Mouse (Mus musculus): ENCODE results near the gene Med12l. TPM values are rescaled to one million over a fixed set of nuclear protein-coding genes. Genes with fewer than 3 reads are reported as not detected.

Gene Med12l
- total RNA-seq, 4 experiments from 2014 or later, result 46.1 to 52.7 (median 49.1) TPM

- DNase-seq (ENCODE audit: low spot score in 2 of 2), result no peak
Measured at GRCm38 (mm10) chr3:59182129-59182528, 176.5 kb downstream of the Med12l start.

- no peak for DNase-seq (ENCODE audit: low spot score in 2 of 2)
Measured at GRCm38 (mm10) chr3:59185662-59186061, 180.0 kb downstream of the Med12l start.

- no peak for DNase-seq (ENCODE audit: low spot score in 2 of 2)
Measured at GRCm38 (mm10) chr3:59187336-59187735, 181.7 kb downstream of the Med12l start.

- DNase-seq (ENCODE audit: low spot score in 2 of 2), result no peak
Measured at GRCm38 (mm10) chr3:59191674-59192073, 186.0 kb downstream of the Med12l start.

DNA sequence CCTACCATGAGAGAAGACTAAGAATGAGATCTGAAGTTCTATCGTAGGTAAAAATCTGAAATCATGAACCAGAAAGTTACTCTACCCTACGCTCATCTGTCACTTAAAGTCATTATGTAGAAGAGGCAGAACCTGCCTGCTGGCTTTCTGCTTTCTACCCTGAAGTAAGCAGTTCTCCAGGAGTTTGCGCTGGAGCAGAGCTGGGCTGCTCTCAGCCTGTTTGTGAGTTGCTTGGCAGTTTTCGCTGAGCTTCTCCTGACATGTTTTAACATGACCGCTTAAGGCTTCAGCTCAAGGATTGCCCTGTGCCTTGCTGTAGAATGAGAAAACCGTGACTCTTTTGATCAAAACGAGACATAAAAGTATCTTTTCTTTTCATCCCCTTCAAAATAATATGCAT is 188.5 kb downstream of the Med12l start:
- no peak for DNase-seq (ENCODE audit: low spot score in 2 of 2)

DNA sequence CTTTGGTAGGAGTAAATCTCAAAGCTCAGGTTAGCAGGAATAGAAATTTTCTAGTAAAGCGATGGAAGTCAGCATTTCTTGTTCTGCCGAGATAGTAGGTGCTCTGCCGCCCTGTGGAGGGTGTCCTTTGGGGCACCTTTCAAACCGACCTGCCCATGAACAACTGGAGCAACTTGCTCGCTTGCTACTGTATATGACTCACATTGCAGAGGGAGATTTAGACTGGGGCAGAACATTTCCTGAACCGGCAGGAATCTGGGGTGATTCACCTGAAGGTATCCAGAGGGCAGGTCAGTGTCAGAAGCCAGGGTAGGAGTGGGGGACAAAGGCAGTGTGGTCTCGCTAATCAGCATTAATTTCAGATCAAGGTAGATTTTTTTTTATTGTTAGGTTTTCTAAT is 189.3 kb downstream of the Med12l start, which contains the start of gene Gpr87:
Gene Gpr87 (minus strand): TSS at position 167 of the 400 bp plus-strand sequence.
- no peak for DNase-seq (ENCODE audit: low spot score in 2 of 2)

- no peak for DNase-seq (ENCODE audit: low spot score in 2 of 2)
Measured at GRCm38 (mm10) chr3:59197329-59197948, 191.8 kb downstream of the Med12l start.

DNA sequence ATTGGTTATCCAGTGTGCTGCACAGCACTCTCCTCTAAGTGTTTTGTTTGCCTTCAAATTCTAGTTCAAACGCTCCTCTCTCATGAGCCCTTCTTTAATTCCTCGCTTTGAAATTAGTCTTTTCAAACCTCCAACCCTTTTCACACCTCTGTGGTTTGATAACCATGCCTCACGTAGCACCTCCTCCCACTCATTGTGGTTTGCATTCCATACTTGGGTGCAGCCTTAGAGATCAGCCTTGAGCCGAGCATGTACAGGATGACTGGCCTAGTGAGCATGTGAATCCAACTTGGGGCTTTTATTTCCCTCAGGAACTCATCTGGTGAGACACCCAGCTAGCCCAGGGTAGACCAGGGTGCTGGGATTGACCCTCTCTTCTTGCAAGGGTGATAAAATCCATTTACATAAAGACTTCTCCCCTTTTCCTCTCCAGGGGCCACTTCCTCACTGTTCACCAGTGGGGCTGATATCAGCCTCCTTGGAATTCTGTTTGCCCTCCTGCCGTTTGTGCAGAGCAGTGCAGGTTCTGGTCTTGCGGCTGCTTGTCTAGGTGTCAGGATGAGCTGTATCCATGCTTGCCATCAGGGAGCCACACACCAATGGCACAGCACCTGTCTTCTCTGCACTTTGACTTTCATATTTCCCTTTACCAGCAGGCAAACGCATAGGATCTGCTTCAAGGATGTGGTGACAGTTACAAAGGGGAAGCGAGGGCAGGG is 198.3 kb downstream of the Med12l start:
- DNase-seq (ENCODE audit: low spot score in 2 of 2), result no peak

DNA sequence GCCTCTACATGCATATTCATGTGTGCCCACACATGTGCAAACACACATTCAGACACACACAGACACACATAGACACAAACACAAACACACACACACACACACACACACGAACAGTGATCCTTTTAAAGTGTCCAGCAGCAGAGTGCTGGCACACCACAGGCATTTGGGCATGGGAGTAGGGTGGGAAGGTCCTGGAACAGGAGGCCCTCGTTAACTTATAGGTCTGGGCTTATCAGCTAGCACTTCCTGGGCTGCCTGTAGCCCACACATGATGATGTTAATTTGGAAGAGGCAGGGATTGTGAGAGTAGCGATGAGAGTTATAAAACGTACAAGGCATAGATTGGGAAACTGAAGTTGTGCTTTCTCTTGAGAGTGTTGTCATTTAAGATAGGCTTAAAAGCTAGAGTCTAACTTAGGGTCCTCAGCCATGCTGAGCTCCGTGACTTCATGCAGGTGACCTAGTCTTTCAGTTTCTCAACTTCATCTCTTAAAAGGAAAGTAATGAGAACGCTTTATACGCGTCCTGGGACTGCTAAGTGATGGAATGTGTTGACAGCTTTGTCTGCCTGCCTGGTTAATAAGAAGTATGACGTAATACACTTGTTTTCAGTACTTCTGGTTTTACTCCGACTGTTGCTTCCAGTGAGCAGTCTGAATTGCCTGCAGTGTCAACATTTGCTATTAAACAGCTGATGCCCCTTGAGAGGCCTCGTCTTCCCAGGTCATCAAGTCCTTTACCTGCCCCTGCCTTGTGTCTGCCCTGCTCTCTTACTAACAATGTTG is 199.3 kb downstream of the Med12l start:
- no peak for DNase-seq (ENCODE audit: low spot score in 2 of 2)

DNA sequence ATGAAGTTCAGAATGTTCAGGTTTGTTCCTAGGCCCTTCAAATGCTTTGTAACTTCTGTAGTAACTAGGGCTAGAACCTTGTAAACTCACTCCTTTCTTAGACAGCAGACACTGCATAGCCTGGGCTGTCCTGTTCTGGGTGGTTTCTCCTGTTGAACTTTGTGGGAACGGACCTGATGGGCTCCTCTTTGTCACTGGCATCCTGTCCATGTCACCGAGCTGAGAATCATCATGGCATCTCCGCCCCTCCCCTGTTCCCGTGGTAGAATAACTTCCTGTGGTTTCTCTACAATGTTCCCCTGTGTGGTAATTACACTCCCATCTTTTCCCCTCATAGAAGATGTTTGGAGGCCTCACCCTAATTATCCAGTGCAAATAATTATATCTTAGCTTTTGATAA is 200.3 kb downstream of the Med12l start:
- DNase-seq (ENCODE audit: low spot score in 2 of 2), result no peak

DNA sequence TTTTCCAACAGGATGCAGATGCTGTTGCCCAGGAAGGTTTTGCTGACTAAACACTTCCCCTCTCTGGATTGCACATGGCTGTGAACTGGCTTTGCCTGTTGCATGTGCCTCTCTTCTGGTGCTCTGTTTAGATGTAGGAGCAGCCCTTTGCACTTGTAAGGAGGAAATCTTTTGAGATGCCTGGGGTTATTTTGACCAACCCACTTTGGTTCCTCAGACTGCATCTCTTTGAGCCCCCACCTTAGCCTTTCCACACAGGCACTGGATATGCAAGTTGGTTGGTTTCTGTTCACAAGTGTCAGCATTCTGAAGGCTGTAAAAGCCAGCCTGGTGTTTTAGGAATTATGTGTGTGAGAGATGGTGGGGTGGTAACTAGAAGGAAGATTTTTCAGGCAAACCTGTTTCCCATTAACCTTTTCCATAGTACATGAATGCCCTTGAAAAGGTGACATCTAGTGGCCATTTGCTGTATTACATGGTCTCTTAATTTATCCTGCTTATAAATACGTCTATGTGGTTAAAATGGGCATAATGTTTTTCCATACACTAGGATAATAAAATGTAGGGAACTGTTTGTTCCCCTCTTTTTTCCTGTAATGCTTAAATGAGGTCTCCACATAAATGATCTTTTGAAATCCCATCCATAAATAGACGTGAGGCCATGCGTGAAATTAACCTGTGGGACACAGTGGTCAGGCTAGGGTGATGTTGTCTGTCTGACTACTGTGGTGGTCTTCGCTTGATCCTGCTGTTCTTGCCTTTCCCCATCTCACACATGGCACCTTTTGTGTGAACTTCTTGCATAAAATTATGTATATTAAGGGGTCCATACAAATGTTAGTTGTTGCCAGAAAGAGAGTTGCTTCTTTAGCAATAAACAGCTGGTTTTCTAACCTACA is 203.3 kb downstream of the Med12l start:
- DNase-seq (ENCODE audit: low spot score in 2 of 2), result no peak

- no peak for DNase-seq (ENCODE audit: low spot score in 2 of 2)
Measured at GRCm38 (mm10) chr3:59210089-59210488, 204.5 kb downstream of the Med12l start.

GRCm38 (mm10) chr3:59210727-59211126 is 205.1 kb downstream of the Med12l start, which contains the start of gene P2ry13:
Gene P2ry13 (minus strand): TSS chr3:59210882.
- no peak for DNase-seq (ENCODE audit: low spot score in 2 of 2)

GRCm38 (mm10) chr3:59211784-59212183 is 206.2 kb downstream of the Med12l start:
- no peak for DNase-seq (ENCODE audit: low spot score in 2 of 2)

DNA sequence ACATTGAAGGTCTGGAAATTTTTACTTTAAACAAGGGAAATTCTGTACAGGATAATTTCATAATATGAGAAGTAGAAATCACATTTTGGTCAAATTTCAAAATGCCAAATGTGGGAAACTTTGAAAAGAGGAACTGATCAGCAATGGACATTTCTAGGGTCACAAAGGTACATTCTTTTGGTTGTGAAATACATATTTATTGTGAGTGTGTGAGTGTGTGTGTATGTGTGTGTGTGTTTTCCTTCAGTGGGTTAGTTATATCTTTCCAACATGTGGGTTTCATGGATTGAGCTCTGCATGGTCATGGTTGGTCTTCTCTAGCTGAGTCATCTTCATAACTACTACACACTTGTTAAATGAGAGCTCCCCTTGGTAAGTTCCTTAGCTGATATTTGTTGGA is 206.8 kb downstream of the Med12l start:
- DNase-seq (ENCODE audit: low spot score in 2 of 2), result no peak

GRCm38 (mm10) chr3:59217211-59217610 is 211.6 kb downstream of the Med12l start:
- DNase-seq (ENCODE audit: low spot score in 2 of 2), result no peak

- DNase-seq (ENCODE audit: low spot score in 2 of 2), result no peak
Measured at GRCm38 (mm10) chr3:59219326-59219725, 213.7 kb downstream of the Med12l start.

GRCm38 (mm10) chr3:59222303-59222702 is 216.7 kb downstream of the Med12l start:
- no peak for DNase-seq (ENCODE audit: low spot score in 2 of 2)

DNA sequence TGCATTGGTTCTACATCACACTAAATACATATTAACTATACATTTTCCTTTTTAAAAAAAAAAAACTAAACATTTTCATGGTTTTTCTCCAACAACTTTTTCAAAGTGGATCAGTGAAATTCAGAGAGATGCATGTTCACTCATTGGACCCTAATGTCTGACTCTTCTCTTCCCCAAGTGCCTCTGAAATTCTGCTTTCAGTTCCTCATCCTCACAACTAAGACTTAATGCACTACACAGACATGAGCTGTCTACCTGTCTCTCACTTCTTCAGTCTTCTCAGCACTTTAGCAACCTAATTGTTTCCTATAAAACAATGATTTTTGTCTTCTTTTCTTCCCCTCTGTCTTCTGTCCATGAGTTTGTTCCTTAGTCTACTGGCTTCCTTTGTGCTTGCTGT is 219.8 kb downstream of the Med12l start:
- DNase-seq (ENCODE audit: low spot score in 2 of 2), result no peak

- no peak for DNase-seq (ENCODE audit: low spot score in 2 of 2)
Measured at GRCm38 (mm10) chr3:59227696-59228095, 222.1 kb downstream of the Med12l start.

Measured in left cerebral cortex, adult 8-10 months (tissue).